Mouse (Mus musculus) midbrain, embryonic 12.5 days (tissue): ENCODE results near the gene Gm10668. TPM values are rescaled to one million over a fixed set of nuclear protein-coding genes. Genes with fewer than 3 reads are reported as not detected.
"Not testable (repeated sequence)": the region's sequence is repeated elsewhere in the genome, so short reads cannot be mapped to it uniquely, and the experiment has no call there.

Experiments
- ATAC-seq: fragments of 200-750 bp; cut with Nextera tagmentation; 2 replicates; pipeline ENCODE4 v1.8.0; 2017; ENCODE audit warnings: low read depth, moderate TSS enrichment, moderate library complexity; ENCODE audit not compliant: low FRiP score
- H3K27ac ChIP-seq: fragments of 300-500 bp; sonication (generic); replicated peaks from 2 replicates; pipeline ENCODE4 v1.5.1; 2016; ENCODE audit warnings: mild to moderate bottlenecking
- H3K27me3 ChIP-seq: fragments of 300-500 bp; sonication (generic); 2 replicates; pipeline ENCODE4 v1.6.1; 2016; ENCODE audit warnings: mild to moderate bottlenecking
- H3K36me3 ChIP-seq: fragments of 300-500 bp; sonication (generic); 2 replicates; pipeline ENCODE4 v1.6.1; 2016
- H3K4me1 ChIP-seq: fragments of 300-500 bp; sonication (generic); 2 replicates; pipeline ENCODE4 v1.6.1; 2016
- H3K4me2 ChIP-seq: fragments of 300-500 bp; sonication (generic); replicated peaks from 2 replicates; pipeline ENCODE4 v1.6.1; 2016; ENCODE audit warnings: mild to moderate bottlenecking, moderate library complexity
- H3K4me3 ChIP-seq: fragments of 300-500 bp; sonication (generic); 2 replicates; pipeline ENCODE4 v1.5.1; 2016; ENCODE audit warnings: mild to moderate bottlenecking
- H3K9ac ChIP-seq: fragments of 300-500 bp; sonication (generic); replicated peaks from 2 replicates; pipeline ENCODE4 v1.6.1; 2016; ENCODE audit warnings: mild to moderate bottlenecking, moderate library complexity
- H3K9me3 ChIP-seq: fragments of 300-500 bp; sonication (generic); 2 replicates; pipeline ENCODE4 v1.6.1; 2016; ENCODE audit warnings: mild to moderate bottlenecking
- WGBS: fragments of 180-500 bp; shearing (Covaris S2); methylation state at CpG from one replicate; pipeline ENCODE4 v1.1.7; 2016; 5-methylcytosine and 5-hydroxymethylcytosine counted together
- polyA plus RNA-seq: library from polyadenylated mRNA; unstranded; fragments of >200 nt; fragmentation: Nextera tagmentation; extraction: Ambion mirVana; gene quantifications from 2 replicates; pipeline ENCODE4 v1.2.1, GENCODE M21; 2016

Gene Gm10668
- polyA plus RNA-seq, result not detected in 2 replicates

GRCm38 (mm10) chr7:20730524-20730923 lies at the start of gene Gm10668:
Gene Gm10668 (minus strand): TSS chr7:20730624.
- H3K36me3 ChIP-seq, ATAC-seq, H3K4me2 ChIP-seq, H3K27ac ChIP-seq, H3K4me3 ChIP-seq, H3K27me3 ChIP-seq, H3K4me1 ChIP-seq, H3K9me3 ChIP-seq, H3K9ac ChIP-seq: not testable (repeated sequence)
- no CpG with 5 or more reads among the region's 1 CpGs for WGBS

GRCm38 (mm10) chr7:20770885-20771284 lies 40.5 kb upstream of the Gm10668 start, which contains the start of gene Vmn1r112:
Gene Vmn1r112 (plus strand): TSS chr7:20771185.
- WGBS, result no CpG with 5 or more reads among the region's 3 CpGs
- H3K4me2 ChIP-seq, H3K9ac ChIP-seq, H3K36me3 ChIP-seq, H3K4me1 ChIP-seq, H3K27me3 ChIP-seq, H3K27ac ChIP-seq, H3K4me3 ChIP-seq, H3K9me3 ChIP-seq, ATAC-seq: not testable (repeated sequence)

DNA sequence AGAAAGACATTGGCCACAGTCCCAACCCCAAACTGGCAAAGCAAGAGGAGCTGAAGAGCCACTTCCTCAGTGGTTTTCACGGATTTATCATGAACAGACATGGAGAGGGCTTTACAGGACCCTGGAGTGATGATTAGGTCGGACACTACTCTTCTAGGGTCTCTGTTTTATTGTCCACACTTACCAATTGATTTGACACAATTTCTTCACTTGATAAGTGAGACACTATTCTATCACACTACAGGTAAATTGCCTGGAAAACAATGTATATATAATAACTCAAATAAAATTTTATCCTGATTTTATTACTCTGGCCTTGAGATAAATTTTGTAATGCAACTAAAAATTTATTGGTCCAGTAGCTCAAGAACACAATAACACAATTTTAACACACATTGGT lies 27.3 kb downstream of the Gm10668 start, which contains the start of gene Vmn1r111:
Vmn1r111 (minus strand) TSS at position 101 of the 400 bp plus-strand sequence.
- not testable (repeated sequence) for H3K9me3 ChIP-seq, H3K4me3 ChIP-seq, H3K27me3 ChIP-seq, H3K36me3 ChIP-seq, H3K27ac ChIP-seq, ATAC-seq, H3K9ac ChIP-seq, H3K4me2 ChIP-seq, H3K4me1 ChIP-seq
- WGBS, result no CpG with 5 or more reads among the region's 2 CpGs

Other genes with a start within 250 kb of the Gm10668 start
- gene Vmn1r103, start 220.1 kb downstream of the Gm10668 start, polyA plus RNA-seq, result not detected in 2 replicates
- not detected in 2 replicates for gene Vmn1r104, start 196.8 kb downstream of the Gm10668 start, polyA plus RNA-seq
- not detected in 2 replicates for gene Gm5726, start 184.9 kb downstream of the Gm10668 start, polyA plus RNA-seq
- not detected in 2 replicates for gene Gm4141, start 154.4 kb downstream of the Gm10668 start, polyA plus RNA-seq
- not detected in 2 replicates for gene Gm4513, start 131.6 kb downstream of the Gm10668 start, polyA plus RNA-seq
- gene Vmn1r107, start 61.7 kb downstream of the Gm10668 start, polyA plus RNA-seq, result not detected in 2 replicates
- not detected in 2 replicates for gene Vmn1r111, start 27.4 kb downstream of the Gm10668 start, polyA plus RNA-seq
- not detected in 2 replicates for gene Vmn1r112, start 40.6 kb upstream of the Gm10668 start, polyA plus RNA-seq
- not detected in 2 replicates for gene Vmn1r113, start 56.7 kb upstream of the Gm10668 start, polyA plus RNA-seq
- gene Vmn1r114, start 81.6 kb upstream of the Gm10668 start, polyA plus RNA-seq, result not detected in 2 replicates
- gene Vmn1r115, start 114.4 kb upstream of the Gm10668 start, polyA plus RNA-seq, result not detected in 2 replicates
- not detected in 2 replicates for gene Vmn1r116, start 141.6 kb upstream of the Gm10668 start, polyA plus RNA-seq
- not detected in 2 replicates for gene Vmn1r117, start 153.5 kb upstream of the Gm10668 start, polyA plus RNA-seq
- gene Vmn1r118, start 181.7 kb upstream of the Gm10668 start, polyA plus RNA-seq, result not detected in 2 replicates